Mouse (Mus musculus): ENCODE data around the gene Gm20388.

Gm20388 gene

DNA sequence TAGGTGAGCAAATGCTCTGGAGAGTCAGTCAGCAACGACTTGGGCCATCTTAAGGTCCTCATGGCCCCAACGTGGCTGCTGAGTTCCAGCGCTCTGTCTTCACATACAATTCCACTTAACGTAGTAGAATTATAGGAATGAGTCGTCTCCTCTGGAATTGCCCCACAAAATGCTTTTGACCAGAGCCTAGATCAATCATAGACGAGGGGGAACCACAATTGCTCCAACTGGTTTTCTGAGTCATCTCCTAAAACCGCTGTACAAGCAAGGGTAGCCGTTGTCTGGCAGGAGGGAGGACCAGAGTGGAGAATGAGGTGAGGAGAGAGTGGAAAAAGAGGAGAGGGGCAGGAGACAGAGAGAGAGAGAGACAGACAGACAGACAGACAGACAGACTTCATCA is 105.3 kb downstream of the Gm20388 start:
- DNase-seq = no peak

DNA sequence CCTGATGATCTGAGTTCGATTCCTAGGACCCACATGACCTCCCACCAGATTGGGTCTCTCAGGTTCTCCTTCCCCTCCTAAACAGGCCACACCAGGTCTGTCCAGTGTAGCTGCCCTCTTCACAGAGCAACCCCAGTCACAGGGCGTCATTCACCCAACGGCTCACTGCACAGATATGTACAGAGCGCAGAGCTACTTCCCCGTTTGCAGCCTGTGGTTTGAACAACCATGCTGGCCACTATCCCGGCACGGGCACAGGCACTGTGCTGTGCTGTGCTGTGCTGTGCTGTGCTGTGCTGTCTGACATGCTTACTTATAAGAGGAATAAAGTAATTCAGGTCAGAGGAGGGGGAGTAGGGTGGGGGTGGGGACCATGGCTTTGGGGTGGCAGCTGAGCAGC is 105.8 kb downstream of the Gm20388 start:
- DNase-seq = no peak

DNA sequence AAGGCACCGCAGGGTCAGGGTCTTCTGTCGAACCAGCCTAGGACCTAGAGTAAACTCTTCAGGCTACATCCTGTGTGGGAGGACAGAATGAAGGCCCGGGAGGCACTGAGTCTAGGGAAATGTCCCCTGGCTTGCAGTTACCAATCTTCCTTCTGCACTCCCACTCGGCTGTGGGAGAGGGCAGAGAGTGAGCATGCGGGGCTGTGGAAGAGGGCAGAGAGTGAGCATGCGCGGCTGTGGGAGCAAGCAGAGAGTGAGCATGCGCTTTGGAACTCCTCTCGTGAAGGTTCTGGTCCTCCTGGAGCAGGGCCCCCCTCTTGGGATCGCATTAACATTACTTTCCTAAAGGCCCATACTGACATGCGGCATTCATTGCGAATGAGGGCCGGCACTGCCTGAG is 106.7 kb downstream of the Gm20388 start:
- DNase-seq = no peak

DNA sequence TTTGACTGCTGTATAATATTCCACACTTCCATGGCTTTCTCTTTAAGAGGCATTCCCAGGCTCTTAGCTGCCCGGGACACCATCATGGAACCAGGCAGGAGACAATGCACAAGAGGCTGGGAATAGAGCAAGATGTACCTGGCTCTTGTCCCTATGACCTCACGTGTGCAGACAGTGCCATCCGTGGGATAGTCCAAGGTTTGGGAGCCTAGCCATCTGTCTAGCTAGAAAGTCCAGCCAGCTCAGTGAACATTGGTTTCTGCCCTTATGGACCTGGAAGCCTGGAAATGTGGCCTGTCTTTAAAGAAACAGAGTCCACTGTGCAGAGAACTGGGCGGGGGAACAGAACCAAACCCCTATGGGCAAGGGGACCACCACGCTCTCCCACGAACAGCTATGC is 107.1 kb downstream of the Gm20388 start:
- DNase-seq = no peak

DNA sequence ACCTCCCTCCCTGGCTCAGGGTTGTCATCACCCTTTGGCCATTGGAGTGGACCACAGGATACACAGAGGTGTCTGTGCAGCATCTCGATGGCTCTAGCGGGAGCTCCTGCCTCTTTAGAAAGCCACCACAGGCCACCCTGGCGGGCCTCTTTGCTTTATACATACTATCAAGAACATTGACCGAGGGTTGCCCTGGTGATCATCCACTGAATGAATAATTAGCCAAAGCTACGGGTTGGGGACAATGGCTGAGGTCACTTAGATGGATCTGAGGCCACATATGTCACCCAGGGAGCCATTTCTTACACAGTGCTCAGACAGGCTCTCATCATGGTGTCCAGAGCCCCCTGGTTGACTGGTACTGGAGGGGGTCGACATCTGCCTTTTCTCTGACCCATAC is 107.7 kb downstream of the Gm20388 start:
- no peak for DNase-seq

DNA sequence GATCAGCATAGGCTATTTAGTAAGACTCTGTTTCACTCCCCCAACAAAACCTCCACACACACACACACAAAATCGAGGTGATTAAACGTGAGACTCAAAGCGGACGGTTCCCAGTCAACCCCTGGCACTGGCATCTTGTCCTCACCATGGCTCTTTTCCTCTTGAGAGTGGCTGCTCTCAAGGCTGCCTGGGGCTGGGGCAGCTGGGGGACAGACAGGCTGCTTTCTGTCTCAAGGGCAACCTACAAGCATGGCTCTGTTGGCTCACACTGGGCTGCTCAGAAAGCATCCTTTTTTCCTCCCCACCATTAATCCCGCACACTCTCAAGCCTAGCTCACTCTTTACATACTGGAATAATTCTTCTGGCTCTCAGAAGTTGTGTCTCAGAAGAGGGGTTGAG is 108.7 kb downstream of the Gm20388 start:
- DNase-seq = no peak

DNA sequence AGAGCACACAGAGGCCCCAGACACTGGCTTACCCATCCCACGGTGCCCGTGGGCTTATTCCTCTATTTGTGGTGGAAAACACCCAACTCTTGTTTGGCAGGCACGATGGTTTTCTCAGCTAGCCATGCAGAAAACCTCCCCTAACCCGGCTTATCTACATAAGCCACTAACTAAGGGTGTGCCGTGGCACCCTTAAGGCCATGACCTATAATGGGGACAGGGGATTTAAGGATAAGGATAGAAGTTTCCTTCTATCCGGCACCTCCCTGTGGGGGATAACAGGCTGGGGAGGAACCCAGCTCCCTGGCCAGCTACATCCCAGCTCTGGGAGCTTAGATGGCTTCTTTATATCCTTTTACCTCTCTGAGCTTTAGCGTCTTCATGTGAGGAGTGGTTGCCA is 109.7 kb downstream of the Gm20388 start:
- DNase-seq = no peak

DNA sequence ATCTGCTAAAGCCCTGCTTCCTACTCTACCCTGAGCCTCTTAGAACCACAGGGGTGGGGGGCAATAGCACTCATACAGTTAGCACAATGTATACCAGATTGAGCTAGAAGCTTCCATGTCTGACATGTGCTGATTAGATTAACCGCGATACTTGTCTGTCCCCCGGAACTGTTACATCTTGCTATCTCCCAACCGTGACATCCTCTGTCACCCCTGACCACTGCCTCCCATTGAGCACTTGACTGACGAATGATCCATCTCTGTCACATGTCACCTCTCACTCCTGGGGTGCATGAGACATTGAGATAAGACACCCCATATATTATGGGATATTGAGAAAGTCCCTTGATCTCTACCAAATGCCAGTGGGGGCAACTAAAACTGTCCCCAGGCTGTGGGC is 115.6 kb downstream of the Gm20388 start:
- no peak for DNase-seq

DNA sequence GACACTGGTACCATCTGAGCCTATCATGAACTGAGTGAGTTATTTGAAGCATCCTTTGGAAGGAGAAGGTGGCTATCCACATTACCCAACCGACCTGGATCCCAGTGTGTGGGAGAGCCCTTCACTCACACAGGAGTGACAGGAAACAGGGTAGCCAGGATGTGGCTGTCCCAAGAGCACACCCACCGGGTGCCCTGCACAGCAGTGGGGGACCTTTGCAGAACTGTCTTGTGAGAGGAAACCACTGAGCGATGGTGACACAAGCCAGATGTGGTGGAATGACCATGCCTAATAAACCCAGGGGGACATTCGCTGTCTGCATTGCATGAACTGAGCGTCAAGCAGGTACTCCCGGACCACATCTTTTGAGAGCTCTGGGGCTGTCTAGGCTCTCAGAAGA is 116.3 kb downstream of the Gm20388 start:
- DNase-seq = no peak

DNA sequence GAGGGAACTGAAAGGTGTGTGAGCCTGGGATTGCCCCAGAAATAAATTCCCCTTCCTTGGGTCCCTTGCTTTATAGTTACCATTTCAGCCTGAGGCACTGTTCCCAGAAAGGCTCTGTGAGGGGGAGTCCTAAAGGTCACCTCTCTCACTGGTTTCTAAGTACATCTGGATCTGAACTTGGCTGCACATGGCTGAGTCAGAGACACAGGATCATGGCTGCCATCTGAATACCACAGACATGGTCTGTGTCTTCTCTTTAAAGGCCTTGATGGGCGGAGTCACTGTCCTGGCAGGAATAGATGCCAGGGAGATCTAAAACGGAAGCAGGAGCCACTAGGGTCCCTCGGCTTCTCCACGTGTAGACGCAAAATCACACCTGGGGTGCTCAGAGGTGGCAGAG is 119.8 kb downstream of the Gm20388 start:
- DNase-seq = no peak

DNA sequence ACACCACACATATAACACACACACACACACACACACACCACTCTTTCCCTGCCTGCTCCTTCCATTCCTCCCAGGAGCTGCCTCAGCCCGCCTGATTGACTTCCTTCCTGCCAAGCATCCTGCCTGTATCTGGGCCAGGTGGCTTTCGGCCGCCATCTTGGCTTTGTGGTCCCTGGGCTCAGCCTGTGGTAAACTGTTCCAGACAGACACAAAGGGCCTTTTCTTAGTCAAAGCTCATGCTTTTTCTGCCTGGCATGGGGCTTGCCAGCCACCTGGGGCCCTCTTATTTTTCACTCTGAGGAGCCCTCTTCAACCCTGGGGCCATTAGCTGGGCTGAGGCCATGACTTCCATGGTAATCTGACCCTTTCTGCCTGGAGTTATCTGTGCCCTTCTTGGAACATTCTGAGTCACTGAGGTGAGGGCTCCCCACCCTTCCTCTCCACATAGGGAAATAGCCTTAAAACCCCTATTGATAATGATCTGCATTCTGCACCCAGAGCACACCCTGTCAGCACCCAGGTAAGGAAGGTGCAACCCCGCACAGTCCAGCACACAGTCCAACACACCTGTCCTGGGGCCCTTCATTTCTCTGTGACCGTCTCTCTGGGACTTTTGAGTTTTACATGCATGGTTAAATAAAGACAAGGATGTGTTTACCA is 122.0 kb downstream of the Gm20388 start:
- DNase-seq = no peak

DNA sequence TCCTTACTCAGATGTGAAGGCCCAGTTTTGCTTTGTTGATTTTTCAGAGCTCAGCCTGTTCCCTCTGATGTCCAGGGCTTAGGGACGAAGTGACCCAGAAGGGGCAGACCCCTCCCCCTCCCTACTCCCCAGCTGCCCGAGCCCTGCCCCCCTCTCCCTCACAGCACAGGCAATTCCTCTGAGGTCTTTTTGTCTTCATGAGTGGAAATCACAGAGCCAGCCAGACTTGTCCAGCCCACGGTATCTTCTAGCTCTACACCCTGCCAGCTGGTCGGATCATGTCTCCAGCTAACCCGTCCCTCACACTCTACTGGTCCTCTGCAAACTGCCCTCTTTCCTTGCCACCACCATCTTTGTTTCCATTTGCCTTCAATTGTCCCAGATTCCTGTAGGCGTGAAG is 123.8 kb downstream of the Gm20388 start:
- DNase-seq = no peak

DNA sequence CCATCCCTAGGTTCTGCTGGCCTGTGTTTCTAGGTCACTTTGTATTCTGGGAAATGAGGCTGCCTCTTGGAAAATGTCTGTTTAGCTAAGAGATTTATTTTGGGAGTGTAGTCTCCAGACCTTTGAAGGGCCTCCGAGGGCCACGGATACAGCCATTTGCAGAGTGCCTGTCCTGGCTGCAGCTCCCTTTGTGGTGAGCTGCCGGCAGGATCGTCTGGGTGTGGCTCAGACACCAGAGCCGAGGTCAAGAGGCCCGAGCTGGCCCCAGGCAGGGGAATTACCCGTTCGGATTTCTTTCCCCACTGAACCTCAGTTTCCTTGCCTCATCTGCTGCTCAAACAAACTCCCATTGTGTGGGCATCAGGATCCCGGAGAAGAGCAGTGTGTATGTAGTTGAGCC is 125.5 kb downstream of the Gm20388 start:
- no peak for DNase-seq

DNA sequence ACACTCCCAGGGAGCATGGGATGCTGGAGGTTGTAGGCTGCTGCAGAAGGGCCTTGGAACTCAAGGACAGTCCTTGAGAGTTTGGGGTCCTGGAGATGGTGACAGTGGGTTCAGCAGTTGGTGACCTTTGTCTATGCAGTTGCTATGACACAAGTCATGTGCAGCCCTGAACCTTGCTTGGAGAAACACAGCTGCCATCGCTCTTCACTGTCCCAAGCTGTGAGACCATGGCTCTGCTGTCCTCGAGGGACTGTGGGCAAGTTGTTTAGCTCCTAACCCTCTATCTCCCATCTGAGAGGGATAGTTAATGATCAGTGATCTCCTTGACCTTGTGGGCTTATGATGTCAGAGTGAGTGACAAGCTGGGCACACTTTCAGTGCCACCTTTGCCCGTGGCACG is 125.9 kb downstream of the Gm20388 start:
- no peak for DNase-seq

DNA sequence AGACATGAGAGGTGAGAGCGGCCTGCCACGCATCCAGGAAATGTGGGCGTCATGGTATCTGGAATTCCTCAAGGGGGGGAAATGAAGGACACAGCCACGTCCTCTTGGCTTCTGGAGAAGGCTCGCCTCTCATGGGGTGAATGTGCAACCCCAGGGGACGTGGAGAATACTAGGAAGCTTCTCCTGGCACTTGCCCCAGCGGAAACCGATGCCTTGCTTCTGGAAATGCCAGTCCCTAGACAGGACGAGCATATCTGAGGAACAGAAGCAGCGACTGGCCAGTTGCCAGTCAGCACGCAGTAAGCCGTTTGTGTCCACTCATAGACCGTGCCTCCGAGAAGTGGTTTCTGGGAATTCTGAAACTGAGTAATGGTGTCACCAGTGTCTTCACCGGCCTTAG is 126.6 kb downstream of the Gm20388 start:
- DNase-seq = no peak

DNA sequence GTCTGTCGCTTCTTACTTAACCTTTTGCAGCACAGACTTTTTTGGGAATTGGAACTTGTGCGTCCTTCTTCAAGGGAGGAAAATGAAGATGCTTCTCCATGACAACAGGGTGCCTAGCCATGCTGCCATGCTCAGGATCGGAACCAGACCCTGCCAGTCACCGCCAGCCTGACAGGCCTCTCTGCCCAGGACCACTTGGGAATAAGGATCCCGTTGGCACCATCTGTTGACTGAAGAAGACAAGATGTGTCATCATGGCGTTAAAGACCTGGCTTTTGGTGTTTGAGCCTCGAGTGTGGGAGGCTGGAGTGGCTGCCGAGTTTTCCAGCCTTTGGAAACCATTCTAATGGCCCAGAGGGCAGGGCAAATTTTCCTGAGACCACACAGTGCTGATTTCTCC is 127.0 kb downstream of the Gm20388 start:
- DNase-seq = no peak

DNA sequence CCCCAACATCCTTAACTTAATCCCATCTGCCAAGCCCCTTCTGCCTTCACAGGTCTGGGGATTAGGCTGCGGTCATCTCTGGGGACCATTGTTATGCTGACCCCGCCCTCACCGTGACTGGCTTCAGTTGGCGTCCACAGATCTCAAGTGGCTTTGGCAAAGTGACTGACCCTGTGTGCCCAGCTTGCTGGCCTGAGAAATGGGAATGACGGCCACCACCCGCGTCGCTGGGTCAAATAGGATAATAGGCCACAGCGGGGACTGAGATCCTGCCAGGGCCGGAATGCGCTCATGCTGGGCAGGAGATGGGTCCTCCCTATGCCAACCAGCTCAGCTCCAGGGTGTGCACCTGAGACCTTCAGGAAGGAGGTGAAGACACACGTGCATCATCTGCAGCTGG is 128.1 kb downstream of the Gm20388 start:
- DNase-seq = no peak

DNA sequence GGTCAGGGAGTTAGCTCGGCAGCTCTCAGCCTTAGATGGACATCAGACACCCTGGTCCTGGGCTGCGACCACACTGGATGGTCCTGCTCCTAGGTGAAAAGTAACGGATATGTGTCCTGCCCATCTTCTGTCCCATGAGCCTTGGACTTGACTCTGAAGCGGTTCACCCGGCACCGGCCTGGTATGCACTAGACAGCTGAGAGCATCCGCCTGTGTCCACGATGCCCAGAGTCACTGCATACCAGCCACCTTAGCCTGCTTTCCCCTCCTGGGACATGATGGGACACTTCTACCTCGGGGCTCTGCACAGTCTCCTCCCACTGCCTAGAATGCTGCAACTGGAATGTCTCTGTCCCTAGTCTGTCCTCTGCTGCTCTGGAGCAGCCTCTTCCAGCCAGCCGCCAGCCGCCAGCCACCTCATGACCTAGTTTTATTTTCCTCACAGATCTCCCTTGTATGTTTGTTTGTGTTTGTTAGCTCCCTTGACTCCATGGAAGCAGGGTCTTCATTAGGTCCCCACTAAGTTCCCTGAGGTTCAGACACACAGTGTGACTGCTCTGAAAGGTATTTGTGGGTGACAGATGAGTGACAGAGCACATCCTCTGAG is 128.8 kb downstream of the Gm20388 start:
- DNase-seq = no peak

DNA sequence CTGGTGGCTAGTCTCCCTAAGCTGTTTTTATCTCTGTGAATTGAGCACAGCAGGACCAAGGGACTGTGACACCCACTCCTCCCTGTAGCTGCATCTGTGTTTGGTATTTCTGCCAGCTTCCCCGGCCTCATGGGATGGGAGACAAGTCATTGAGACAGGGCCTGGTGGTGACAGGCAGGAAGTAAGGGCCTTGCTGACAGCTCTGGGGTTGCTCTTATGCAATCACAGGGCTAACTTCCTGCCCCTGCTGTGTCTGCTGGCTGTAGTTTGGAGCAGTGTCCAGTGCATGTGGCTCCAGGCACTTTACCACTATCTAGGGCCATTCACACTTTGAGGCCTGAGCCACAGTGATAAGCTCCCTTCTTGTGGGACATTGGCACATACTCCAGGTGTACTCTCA is 130.2 kb downstream of the Gm20388 start:
- DNase-seq = no peak

DNA sequence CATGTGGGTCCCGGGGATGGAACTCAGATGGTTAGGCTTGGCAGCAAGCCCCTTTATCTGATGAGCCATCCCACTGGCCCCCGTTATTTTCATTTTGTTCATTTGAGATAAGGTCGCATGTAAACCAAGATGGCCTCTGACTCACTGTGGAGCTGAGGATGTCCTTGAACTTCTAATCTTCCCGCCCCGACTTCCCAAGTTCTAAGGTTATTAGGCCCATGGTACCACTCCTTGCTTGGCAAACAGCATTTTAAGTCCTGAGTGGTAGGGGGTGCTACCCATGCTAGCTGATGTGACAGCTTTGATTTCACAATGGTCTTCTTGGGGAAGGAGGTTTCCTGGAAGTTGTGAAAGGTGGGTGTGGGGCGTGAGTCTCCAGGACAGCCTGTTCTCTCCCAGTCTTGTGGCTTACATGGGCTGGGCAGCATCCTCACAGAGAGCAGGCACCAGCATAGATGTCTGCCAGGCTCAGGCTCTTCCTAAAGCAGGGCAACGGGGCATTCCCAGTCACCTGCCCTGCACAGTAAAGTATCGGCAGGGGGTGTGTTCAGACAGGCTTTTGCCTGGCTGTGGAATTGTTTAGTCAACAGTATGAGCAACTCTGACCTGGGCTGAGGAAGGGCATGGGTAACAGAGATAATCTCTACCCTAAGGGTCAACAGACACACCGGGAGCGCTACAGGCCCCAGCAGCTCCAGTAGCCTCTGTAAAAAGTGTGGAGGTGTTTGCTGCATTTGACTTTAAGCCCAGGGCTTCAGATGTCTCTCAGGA is 132.1 kb downstream of the Gm20388 start:
- no peak for DNase-seq

DNA sequence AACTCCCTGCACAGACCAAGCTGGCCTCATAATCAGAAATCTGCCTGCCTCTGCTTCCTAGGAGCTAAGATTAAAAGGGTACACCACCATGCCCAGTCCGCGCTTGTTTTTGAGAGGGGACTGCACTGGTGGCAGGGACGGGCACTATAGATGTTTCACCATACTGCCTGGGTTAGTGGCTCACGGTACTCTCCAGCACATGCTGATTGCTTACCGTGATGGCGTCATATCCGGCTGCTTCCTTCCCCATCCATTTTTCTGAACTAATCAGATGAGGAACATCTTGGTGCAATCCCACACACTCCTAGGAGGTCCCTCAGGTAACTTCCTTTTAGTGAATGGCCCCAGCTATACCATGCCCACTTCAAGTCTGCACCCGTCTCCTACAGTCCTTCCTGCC is 134.3 kb downstream of the Gm20388 start:
- no peak for DNase-seq

DNA sequence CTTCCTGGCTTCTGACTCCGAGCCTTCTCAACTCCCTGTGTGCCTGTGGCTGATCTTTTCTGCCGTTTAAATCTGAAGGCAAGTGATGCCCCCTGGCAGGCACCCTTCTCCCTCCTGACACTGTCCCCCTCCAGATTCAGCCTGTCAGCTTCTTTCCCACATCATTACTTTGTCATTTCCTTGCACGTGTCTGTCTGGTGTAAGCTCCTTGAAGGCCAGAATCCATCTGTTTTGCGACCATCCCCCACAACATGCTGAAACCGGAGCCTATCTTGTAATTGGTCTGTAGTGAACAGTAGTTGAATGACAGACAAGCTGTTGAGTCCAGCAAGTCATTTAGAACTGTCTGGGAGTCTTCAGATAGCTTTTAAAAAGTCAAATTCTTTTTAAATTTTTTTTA is 134.8 kb downstream of the Gm20388 start:
- DNase-seq = no peak

DNA sequence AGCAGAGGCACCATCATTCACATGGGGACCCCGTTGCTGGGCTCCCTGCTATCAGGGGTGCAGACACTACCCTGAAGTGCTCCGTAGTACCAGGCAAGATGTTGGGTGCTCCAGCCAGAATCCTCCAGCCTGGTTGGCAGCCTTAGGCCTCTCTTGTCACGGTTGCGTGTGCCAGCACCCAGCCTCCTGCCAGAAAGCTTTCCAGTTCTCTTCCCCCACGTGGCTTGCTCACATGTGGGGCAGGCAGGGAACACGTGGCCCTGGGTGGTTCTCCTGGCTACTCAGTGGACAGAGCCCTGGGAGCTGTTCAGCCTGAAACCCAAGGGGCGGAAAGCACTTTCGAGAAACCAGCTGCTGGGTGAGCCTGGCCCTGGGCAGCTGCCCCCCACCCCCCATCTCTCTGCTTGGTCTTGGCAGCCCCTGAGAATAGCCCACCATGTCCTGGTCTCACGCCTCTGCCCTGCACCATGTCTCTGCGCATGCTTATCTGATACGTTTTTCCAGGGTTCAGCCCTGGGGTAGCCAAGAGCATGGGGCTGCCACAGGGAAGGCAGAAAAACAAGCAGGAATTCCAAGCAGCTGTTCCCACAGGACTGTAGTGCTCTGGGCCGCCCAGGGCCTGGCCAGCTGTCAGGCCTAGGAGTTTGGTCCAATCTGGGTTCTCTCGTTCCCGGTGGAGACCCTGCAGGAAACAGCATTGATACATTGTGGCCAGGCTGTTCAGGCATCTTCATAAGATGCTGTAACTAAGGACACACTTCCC is 135.8 kb downstream of the Gm20388 start:
- DNase-seq = no peak

DNA sequence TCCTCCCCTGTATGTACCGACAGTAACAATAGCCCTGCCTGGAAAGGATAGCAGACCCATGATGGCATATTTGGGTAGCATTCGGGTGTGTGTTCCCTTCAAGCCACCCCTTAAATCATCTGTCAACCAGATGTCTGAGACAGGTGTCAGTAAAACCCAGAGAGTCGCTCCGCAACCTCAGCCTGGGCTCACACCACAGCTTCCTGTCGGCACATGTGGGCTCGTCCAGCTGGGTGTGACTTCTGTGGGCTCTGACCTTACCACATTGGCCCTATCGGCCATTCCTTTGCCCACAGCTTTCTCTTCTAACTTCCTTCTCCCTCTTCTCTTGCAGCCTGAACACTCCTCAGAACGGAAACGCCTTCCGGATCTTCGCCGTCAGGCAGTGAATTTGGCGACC is 139.3 kb downstream of the Gm20388 start:
- DNase-seq = peak; percentile 29 to 39

Data from B cell, adult 2 months (primary cell).